Mouse (Mus musculus): ENCODE measurements around the gene Aldh1l1. TPM values are rescaled to one million over a fixed set of nuclear protein-coding genes. Genes with fewer than 3 reads are reported as not detected.

Aldh1l1 gene
- 1.2 and 2.8 TPM in 2 replicates for polyA plus RNA-seq (2014; fragmentation: Nextera tagmentation; extraction: Ambion mirVana)

DNA sequence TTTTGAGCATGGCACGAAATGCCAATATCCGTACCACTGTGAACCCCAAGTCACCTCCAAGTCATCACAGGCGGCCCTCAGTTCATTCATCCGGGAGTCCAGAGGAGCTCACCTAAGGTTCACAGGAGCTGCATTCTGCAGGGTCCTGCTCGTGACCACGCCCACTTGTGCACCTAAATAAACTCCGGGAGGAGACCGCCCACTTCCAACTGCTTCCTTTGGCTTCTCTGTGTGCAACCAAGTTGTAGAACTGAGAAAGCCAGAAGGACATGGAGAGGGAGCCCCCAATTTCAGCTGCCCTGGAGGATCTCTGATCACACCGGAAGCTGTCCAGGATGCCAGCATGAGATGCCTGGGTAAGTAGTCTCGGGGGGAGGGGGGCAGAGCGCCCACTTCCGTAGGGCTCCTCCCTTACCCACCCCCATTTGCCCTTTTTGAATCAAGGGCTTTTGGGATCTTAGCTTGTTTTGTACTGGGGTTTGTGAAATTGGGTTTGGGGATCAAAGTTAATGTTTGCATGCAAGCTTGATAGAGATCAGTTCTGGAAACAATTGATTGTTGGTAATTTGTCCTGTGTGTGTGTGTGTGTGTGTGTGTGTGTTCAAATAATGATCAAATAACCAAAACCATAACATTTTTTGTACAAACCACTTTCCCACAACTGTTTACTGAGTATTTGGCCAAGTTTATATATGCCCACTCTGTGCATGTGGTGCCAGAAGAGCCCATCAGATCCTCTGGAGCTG lies at the start of gene Aldh1l1:
Aldh1l1 (plus strand) TSS at position 252 of the 746 bp plus-strand sequence.
- H3K27me3 ChIP-seq (ENCODE audit: control insufficient read depth, insufficient read depth, low read length) = no peaks in the 10 kb centered on the region
- no peak within 1 kb of the TSS for H3K4me2 ChIP-seq (ENCODE audit: low read depth, low read length, severe bottlenecking)
- ATAC-seq (replicated peaks; ENCODE audit: low FRiP score) (no peak), DNase-seq (ENCODE audit: low spot score) (no peak)
- H3K4me3 ChIP-seq (ENCODE audit: low read depth, low read length) = no peak within 1 kb of the TSS
- whole genome bisulfite sequencing = 87% methylated on average over 12 of the region's 12 CpGs
- no peak within 1 kb of the TSS for H3K9ac ChIP-seq (ENCODE audit: low read length)
- H3K36me3 ChIP-seq (ENCODE audit: control insufficient read depth, insufficient read depth, low read length) = no peaks in the 10 kb centered on the region
- no peaks in the 10 kb centered on the region for H3K4me1 ChIP-seq (replicated peaks; ENCODE audit: control insufficient read depth, insufficient read depth, low read length)
- no peak within 1 kb of the TSS for H3K27ac ChIP-seq (ENCODE audit: low read depth, low read length)
- H3K9me3 ChIP-seq (ENCODE audit: control insufficient read depth, low read length) = no peaks in the 10 kb centered on the region

DNA sequence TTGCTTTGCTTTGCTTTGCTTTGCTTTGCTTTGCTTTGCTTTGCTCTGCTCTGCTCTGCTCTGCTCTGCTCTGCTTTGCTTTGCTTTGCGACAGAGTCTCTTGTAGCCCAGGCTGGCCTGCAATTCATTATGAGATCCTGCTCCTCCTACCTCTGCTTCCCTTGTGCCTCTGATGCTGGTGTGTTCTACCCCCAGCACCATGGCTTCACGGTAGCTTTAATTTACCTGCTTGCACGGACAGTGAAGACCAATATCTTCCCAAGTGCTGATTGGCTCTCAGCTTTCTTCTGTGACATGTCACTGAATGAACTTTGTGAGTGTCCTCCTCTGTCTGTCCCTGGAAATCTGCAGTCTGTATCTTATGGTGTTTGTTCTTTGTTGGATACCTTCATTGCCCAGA lies 49.2 kb upstream of the Aldh1l1 start:
- DNase-seq (ENCODE audit: low spot score) (no peak), ATAC-seq (replicated peaks; ENCODE audit: low FRiP score) (no peak)
- H3K36me3 ChIP-seq (ENCODE audit: control insufficient read depth, insufficient read depth, low read length) = no peaks in the 10 kb centered on the region
- 0 out of 2 replicates have a peak, but pooled peaks cover 2% of the 10 kb centered on the region for H3K4me1 ChIP-seq (replicated peaks; ENCODE audit: control insufficient read depth, insufficient read depth, low read length)
- no peaks in the 10 kb centered on the region for H3K27me3 ChIP-seq (ENCODE audit: control insufficient read depth, insufficient read depth, low read length)
- no peaks in the 10 kb centered on the region for H3K9me3 ChIP-seq (ENCODE audit: control insufficient read depth, low read length)
- H3K9ac ChIP-seq (ENCODE audit: low read length) = no peak overlapping the region
- H3K4me3 ChIP-seq (ENCODE audit: low read depth, low read length) = no peak overlapping the region
- H3K4me2 ChIP-seq (ENCODE audit: low read depth, low read length, severe bottlenecking) = no peak overlapping the region
- no peak overlapping the region for H3K27ac ChIP-seq (ENCODE audit: low read depth, low read length)
- WGBS = 94% methylated on average over 3 of the region's 3 CpGs

- Histone ChIP-seq H3K4me2 (ENCODE audit: low read depth, low read length, severe bottlenecking) (no peak overlapping the region), H3K36me3 (ENCODE audit: control insufficient read depth, insufficient read depth, low read length) (no peaks in the 10 kb centered on the region), H3K4me1 (replicated peaks; ENCODE audit: control insufficient read depth, insufficient read depth, low read length) (0 out of 2 replicates have a peak, but pooled peaks cover 2% of the 10 kb centered on the region), H3K9me3 (ENCODE audit: control insufficient read depth, low read length) (no peaks in the 10 kb centered on the region), H3K9ac (ENCODE audit: low read length) (no peak overlapping the region), H3K4me3 (ENCODE audit: low read depth, low read length) (no peak overlapping the region), H3K27ac (ENCODE audit: low read depth, low read length) (no peak overlapping the region), H3K27me3 (ENCODE audit: control insufficient read depth, insufficient read depth, low read length) (no peaks in the 10 kb centered on the region)
- WGBS = 26% methylated on average over 4 of the region's 4 CpGs
- ATAC-seq (replicated peaks; ENCODE audit: low FRiP score) (peak; percentile 51), DNase-seq (ENCODE audit: low spot score) (no peak)
These were observed 39.3 kb upstream of the Aldh1l1 start for GRCm38 (mm10) chr6:90446883-90447282.

- DNase-seq (ENCODE audit: low spot score) = peak; percentile 76
- no peak overlapping the region for H3K4me2 ChIP-seq (ENCODE audit: low read depth, low read length, severe bottlenecking)
- ATAC-seq (replicated peaks; ENCODE audit: low FRiP score) = 0 out of 2 replicates have a peak, but pooled peaks have one; percentile 21
- H3K27ac ChIP-seq (ENCODE audit: low read depth, low read length) = no peak overlapping the region
- H3K4me1 ChIP-seq (replicated peaks; ENCODE audit: control insufficient read depth, insufficient read depth, low read length) = 0 out of 2 replicates have a peak, but pooled peaks cover 2% of the 10 kb centered on the region
- no peaks in the 10 kb centered on the region for H3K27me3 ChIP-seq (ENCODE audit: control insufficient read depth, insufficient read depth, low read length)
- H3K36me3 ChIP-seq (ENCODE audit: control insufficient read depth, insufficient read depth, low read length) = no peaks in the 10 kb centered on the region
- no peak overlapping the region for H3K4me3 ChIP-seq (ENCODE audit: low read depth, low read length)
- no peak overlapping the region for H3K9ac ChIP-seq (ENCODE audit: low read length)
- no peaks in the 10 kb centered on the region for H3K9me3 ChIP-seq (ENCODE audit: control insufficient read depth, low read length)
- WGBS = 31% methylated on average over 7 of the region's 7 CpGs
These were observed 36.0 kb upstream of the Aldh1l1 start for GRCm38 (mm10) chr6:90450179-90450578.

DNA sequence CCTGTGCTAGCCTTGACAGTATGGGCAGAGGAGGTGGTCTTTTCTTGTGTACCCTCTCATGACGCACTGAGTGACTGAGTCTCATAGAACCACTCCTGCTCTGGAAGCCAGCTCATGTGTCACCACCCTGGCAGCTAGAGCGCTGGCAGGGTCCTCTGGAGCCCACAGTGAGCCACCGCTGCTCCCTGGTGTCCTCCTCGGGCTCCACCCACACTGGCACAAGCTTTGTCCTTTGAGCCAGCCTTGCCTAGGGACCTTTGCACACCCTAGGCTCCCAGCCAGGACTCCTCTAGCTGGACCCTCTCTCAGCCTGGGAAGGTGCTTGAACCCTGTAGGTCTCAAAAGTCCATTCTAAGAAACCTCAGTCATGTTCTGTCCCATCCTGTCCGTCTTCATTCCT lies 35.5 kb upstream of the Aldh1l1 start:
- no peak overlapping the region for H3K9ac ChIP-seq (ENCODE audit: low read length)
- ATAC-seq (replicated peaks; ENCODE audit: low FRiP score) (no peak), DNase-seq (ENCODE audit: low spot score) (no peak)
- no peaks in the 10 kb centered on the region for H3K9me3 ChIP-seq (ENCODE audit: control insufficient read depth, low read length)
- no peak overlapping the region for H3K27ac ChIP-seq (ENCODE audit: low read depth, low read length)
- H3K36me3 ChIP-seq (ENCODE audit: control insufficient read depth, insufficient read depth, low read length) = no peaks in the 10 kb centered on the region
- H3K4me1 ChIP-seq (replicated peaks; ENCODE audit: control insufficient read depth, insufficient read depth, low read length) = 0 out of 2 replicates have a peak, but pooled peaks cover 2% of the 10 kb centered on the region
- no peaks in the 10 kb centered on the region for H3K27me3 ChIP-seq (ENCODE audit: control insufficient read depth, insufficient read depth, low read length)
- H3K4me2 ChIP-seq (ENCODE audit: low read depth, low read length, severe bottlenecking) = no peak overlapping the region
- WGBS = 71% methylated on average over 5 of the region's 5 CpGs
- no peak overlapping the region for H3K4me3 ChIP-seq (ENCODE audit: low read depth, low read length)

DNA sequence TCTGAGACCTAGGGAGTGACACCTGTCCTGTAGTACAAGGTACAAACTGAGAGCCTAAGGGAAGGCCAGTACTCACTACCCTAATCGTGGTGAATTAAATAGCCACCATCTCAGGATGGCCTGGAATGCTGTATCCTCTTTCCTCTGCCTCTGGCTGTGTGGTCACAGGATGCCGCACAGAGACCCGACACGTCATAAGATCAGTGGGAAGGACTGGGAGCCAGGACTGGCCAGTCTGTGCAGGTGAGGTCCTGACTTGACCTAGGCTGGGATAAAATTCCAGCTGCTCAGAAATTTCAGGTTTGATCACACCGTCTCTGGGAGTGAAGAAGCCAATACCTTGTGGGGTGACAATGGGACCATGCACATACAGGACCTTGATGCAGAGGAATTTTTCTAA lies 34.7 kb upstream of the Aldh1l1 start:
- H3K4me1 ChIP-seq (replicated peaks; ENCODE audit: control insufficient read depth, insufficient read depth, low read length) = 0 out of 2 replicates have a peak, but pooled peaks cover 2% of the 10 kb centered on the region
- 90% methylated on average over 5 of the region's 5 CpGs for WGBS
- H3K9ac ChIP-seq (ENCODE audit: low read length) = no peak overlapping the region
- H3K4me3 ChIP-seq (ENCODE audit: low read depth, low read length) = no peak overlapping the region
- H3K4me2 ChIP-seq (ENCODE audit: low read depth, low read length, severe bottlenecking) = no peak overlapping the region
- DNase-seq (ENCODE audit: low spot score) = no peak
- no peaks in the 10 kb centered on the region for H3K9me3 ChIP-seq (ENCODE audit: control insufficient read depth, low read length)
- H3K36me3 ChIP-seq (ENCODE audit: control insufficient read depth, insufficient read depth, low read length) = no peaks in the 10 kb centered on the region
- no peaks in the 10 kb centered on the region for H3K27me3 ChIP-seq (ENCODE audit: control insufficient read depth, insufficient read depth, low read length)
- ATAC-seq (replicated peaks; ENCODE audit: low FRiP score) = no peak
- H3K27ac ChIP-seq (ENCODE audit: low read depth, low read length) = no peak overlapping the region

GRCm38 (mm10) chr6:90452603-90453002 lies 33.6 kb upstream of the Aldh1l1 start:
- Histone ChIP-seq H3K27ac (ENCODE audit: low read depth, low read length) (no peak overlapping the region), H3K27me3 (ENCODE audit: control insufficient read depth, insufficient read depth, low read length) (no peaks in the 10 kb centered on the region), H3K9me3 (ENCODE audit: control insufficient read depth, low read length) (no peaks in the 10 kb centered on the region), H3K4me2 (ENCODE audit: low read depth, low read length, severe bottlenecking) (no peak overlapping the region), H3K4me3 (ENCODE audit: low read depth, low read length) (no peak overlapping the region), H3K36me3 (ENCODE audit: control insufficient read depth, insufficient read depth, low read length) (no peaks in the 10 kb centered on the region), H3K9ac (ENCODE audit: low read length) (no peak overlapping the region), H3K4me1 (replicated peaks; ENCODE audit: control insufficient read depth, insufficient read depth, low read length) (no peaks in the 10 kb centered on the region)
- DNase-seq (ENCODE audit: low spot score) (no peak), ATAC-seq (replicated peaks; ENCODE audit: low FRiP score) (no peak)

DNA sequence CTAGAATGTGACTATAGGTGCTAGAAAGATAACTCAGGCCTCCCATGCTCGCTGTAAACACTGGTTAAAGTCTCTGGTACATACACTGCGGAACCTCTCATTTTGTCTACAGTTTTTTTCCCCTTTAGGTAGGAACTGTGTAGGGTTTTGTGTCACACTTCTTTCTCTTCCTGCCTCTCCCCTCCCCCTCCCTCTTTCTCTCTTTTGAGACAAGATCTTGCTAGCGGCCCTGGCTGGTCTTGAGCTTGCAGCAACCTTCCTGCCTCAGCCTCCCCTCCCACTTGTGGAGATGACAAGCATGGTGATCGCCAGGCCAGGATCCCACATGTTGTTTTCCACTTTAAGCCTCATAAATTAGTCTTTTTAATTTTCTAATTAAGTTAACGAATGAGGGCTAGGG lies 32.5 kb upstream of the Aldh1l1 start:
- Histone ChIP-seq H3K9ac (ENCODE audit: low read length) (no peak overlapping the region), H3K27ac (ENCODE audit: low read depth, low read length) (no peak overlapping the region), H3K36me3 (ENCODE audit: control insufficient read depth, insufficient read depth, low read length) (no peaks in the 10 kb centered on the region), H3K4me1 (replicated peaks; ENCODE audit: control insufficient read depth, insufficient read depth, low read length) (no peaks in the 10 kb centered on the region), H3K4me3 (ENCODE audit: low read depth, low read length) (no peak overlapping the region), H3K27me3 (ENCODE audit: control insufficient read depth, insufficient read depth, low read length) (no peaks in the 10 kb centered on the region), H3K4me2 (ENCODE audit: low read depth, low read length, severe bottlenecking) (no peak overlapping the region), H3K9me3 (ENCODE audit: control insufficient read depth, low read length) (no peaks in the 10 kb centered on the region)
- 79% methylated on average over 5 of the region's 5 CpGs for WGBS
- no peak for DNase-seq (ENCODE audit: low spot score)
- no peak for ATAC-seq (replicated peaks; ENCODE audit: low FRiP score)

- Histone ChIP-seq H3K4me3 (ENCODE audit: low read depth, low read length) (no peak overlapping the region), H3K9ac (ENCODE audit: low read length) (no peak overlapping the region), H3K27ac (ENCODE audit: low read depth, low read length) (no peak overlapping the region), H3K4me2 (ENCODE audit: low read depth, low read length, severe bottlenecking) (no peak overlapping the region), H3K4me1 (replicated peaks; ENCODE audit: control insufficient read depth, insufficient read depth, low read length) (peaks cover 2% of the 10 kb centered on the region; the same call in 1 of the 2 replicates), H3K9me3 (ENCODE audit: control insufficient read depth, low read length) (no peaks in the 10 kb centered on the region), H3K36me3 (ENCODE audit: control insufficient read depth, insufficient read depth, low read length) (no peaks in the 10 kb centered on the region), H3K27me3 (ENCODE audit: control insufficient read depth, insufficient read depth, low read length) (peaks cover 14% of the 10 kb centered on the region)
- DNase-seq (ENCODE audit: low spot score) = no peak
- 86% methylated on average over 2 of the region's 2 CpGs for WGBS
- no peak for ATAC-seq (replicated peaks; ENCODE audit: low FRiP score)
These were observed 28.8 kb upstream of the Aldh1l1 start for GRCm38 (mm10) chr6:90457421-90457820.

Data from forebrain, embryonic 11.5 days (tissue).